Mouse (Mus musculus): ENCODE measurements around the gene Atp5h.

GRCm38 (mm10) chr11:115420336-115421190, 801 bp upstream of the Atp5h start:
- TF ChIP-seq POLR2A (IDR thresholded peaks at IDR 0.05; ENCODE audit: borderline replicate concordance, low read depth, low read length) (no peak), CTCF (IDR thresholded peaks at IDR 0.05; ENCODE audit: low read depth, low read length) (no peak)
